Mouse (Mus musculus) left cerebral cortex, postnatal 10 days (tissue): ENCODE results near the gene Apbb2. TPM values are rescaled to one million over a fixed set of nuclear protein-coding genes. Genes with fewer than 3 reads are reported as not detected.

Experiments used
- DNase-seq, 2 experiments: peaks; one replicate each; pipeline ENCODE4 v3.0.0; 2021 to 2022; ENCODE audit warnings: low spot score in 2 of 2, mixed read lengths in 1 of 2; ENCODE audit errors: extremely low spot score in 1 of 2
- intact Hi-C: fragments of 180-260 bp; cut with DNase I; formaldehyde crosslinking; loops from one replicate; pipeline ENCODE4 v1.15.1; 2025
- total RNA-seq, 2 experiments: library from RNA; stranded (reverse); gene quantifications; 2 replicates each; pipeline ENCODE4 v1.2.3; 2021

Apbb2 gene
- total RNA-seq, 2 experiments from 2014 or later: 73.7 to 74.4 TPM

- intact Hi-C loops: no loop called here
- no peak for DNase-seq
Measured at GRCm38 (mm10) chr5:66344182-66344581, 274.4 kb downstream of the Apbb2 start.

- DNase-seq: no peak
- intact Hi-C loops: no loop called here
Measured at GRCm38 (mm10) chr5:66342285-66342684, 276.3 kb downstream of the Apbb2 start.

- no peak for DNase-seq
- intact Hi-C loops: no loop called here
Measured at GRCm38 (mm10) chr5:66341848-66342247, 276.7 kb downstream of the Apbb2 start.

DNA sequence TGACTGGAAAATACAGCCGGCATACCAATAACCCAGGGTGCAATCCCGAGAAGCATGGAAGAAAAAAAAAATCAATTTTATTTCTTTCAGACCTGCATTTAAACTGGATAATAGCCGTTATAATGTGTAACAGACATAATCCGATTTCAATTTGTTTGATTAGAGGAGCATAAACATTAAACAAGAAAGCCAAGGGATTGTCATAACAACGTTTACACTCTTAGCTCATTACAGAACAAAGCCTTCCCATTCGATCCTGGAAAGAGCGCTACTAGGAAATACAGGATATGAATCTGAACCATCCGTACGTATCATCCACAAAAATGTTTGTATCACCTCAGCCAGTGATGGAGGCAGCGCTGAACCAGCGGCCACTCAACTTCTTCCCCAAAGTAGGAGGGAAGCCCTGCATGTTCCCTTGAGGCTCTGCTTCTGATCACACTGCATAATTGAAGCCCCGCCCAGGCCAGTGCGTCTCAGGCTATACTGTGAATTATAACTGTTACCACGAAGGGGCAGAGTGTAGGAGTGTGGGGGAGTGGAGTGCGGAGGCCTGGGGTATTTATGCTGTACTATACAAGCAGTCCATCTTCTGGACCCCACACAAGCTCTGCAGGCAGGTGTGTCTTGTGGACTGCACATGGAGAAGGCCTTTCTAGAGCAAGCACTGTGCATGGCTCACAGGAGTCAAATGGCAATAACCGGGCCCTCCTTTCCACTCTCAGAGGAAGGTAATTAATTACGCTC, 278.1 kb downstream of the Apbb2 start:
- intact Hi-C loops: no loop called here

GRCm38 (mm10) chr5:66338583-66338982, 280.0 kb downstream of the Apbb2 start:
- intact Hi-C loops: no loop called here
- peak in 1 of 2 experiments; percentile 50 for DNase-seq

More for the DNA sequence above, 278.1 kb downstream of the Apbb2 start:
- no peak for DNase-seq

GRCm38 (mm10) chr5:66337969-66338345, 280.6 kb downstream of the Apbb2 start:
- no peak for DNase-seq
- intact Hi-C loops: no loop called here

DNA sequence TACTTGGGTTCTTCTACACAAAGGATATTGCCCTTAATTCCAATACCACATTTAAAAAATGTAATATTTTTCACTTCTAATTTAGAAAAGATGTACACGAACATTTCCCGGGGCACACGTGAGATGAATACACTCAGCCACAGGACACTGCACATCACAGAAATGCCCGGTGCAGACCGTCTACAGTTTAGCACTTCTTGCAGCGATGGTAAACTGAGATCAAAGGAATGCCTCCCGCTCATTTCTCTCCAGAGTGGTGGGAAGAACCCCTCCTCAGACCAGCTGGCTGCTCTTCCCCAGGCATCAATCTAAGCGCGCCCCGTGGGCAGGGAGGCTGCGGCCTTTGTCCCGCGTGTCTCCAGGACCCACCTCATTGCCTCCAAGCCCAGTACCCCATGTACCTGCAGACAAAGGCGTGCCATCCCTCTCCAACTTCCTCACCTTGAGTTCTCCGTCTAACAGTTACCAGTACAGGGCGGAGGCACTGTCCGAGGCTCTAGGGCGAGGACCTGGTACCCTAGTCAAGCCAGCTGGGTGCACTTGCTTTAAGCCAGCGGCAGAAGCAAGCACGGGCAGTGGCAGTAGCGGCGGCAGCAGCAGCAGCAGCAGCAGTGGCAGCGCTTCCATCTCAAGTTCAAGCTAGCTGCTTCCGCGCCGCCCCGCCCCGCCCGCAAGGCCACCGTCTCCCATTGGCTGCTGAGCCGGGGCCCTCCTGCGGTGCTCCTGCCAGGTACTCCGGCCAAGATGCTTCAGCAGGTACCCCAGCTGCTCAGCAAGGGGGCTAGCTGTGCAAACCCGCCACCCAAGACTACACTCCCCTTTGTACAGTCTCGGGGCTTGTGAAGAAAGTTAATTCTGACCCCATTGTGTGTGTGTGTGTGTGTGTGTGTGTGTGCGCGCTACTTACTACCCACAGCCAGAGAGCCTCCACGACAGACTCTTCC, 281.3 kb downstream of the Apbb2 start:
- intact Hi-C loops: no loop called here
- DNase-seq: peak in 1 of 2 experiments; percentile 59

- no peak for DNase-seq
- intact Hi-C loops: no loop called here
Measured at GRCm38 (mm10) chr5:66330806-66331205, 287.8 kb downstream of the Apbb2 start.

GRCm38 (mm10) chr5:66328766-66329165, 289.8 kb downstream of the Apbb2 start:
- no peak for DNase-seq
- intact Hi-C loops: no loop called here

- intact Hi-C loops: no loop called here
Measured at GRCm38 (mm10) chr5:66327949-66328726, 290.4 kb downstream of the Apbb2 start.

GRCm38 (mm10) chr5:66326395-66326794, 292.2 kb downstream of the Apbb2 start:
- intact Hi-C loops: no loop called here
- DNase-seq: no peak

More at GRCm38 (mm10) chr5:66327949-66328726, 290.4 kb downstream of the Apbb2 start:
- DNase-seq: peak in 1 of 2 experiments; percentile 27

DNA sequence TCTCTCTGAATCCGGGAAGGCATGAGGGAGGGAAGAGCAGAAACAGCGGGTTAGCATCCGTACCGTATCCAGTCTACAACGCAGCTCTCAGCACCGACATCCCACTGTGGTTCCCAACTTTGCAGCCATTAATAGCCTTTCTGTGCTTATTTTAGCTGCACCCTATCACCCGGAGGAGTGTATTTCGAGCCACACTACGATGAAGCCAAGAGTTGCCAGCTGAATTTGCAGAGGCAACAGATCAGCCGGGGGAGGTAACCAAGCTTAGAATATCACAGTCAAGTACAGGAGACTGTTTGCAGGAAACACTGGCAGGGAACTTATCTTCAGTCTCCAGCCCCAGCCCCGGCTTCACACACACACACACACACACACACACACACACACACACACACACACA, 295.0 kb downstream of the Apbb2 start:
- intact Hi-C loops: loop anchor here (5.0 kb wide), 1 partner anchor 61 kb away; no protein-coding TSS in a partner anchor
- peak in 1 of 2 experiments; percentile 71 for DNase-seq

DNA sequence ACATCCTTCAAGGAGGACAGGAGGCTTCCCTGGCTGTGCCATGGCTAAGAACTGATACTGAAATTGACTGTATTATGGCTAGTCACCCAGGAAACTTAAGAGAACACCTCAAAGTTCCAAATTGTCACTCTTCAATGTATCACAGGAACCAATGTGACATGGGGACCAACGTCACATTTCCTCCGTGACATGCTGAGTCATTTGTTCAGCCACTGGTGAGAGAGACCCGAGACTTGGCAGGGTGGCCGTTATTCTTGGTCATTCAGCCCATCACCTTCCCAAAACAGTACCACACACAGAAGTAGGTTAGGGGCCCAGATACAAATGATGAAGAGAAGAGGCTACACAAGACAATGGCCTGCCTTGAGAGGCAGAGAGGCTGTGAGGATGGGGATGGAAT, 295.5 kb downstream of the Apbb2 start:
- DNase-seq: peak in 1 of 2 experiments; percentile 8
- intact Hi-C loops: loop anchor here (5.0 kb wide), 1 partner anchor 61 kb away; no protein-coding TSS in a partner anchor

GRCm38 (mm10) chr5:66319827-66320404, 298.7 kb downstream of the Apbb2 start:
- intact Hi-C loops: loop anchor here (5.0 kb wide), 1 partner anchor 58 kb away; no protein-coding TSS in a partner anchor
- DNase-seq: no peak

GRCm38 (mm10) chr5:66319341-66319740, 299.2 kb downstream of the Apbb2 start:
- DNase-seq: peak in 1 of 2 experiments; percentile 71
- intact Hi-C loops: no loop called here

DNA sequence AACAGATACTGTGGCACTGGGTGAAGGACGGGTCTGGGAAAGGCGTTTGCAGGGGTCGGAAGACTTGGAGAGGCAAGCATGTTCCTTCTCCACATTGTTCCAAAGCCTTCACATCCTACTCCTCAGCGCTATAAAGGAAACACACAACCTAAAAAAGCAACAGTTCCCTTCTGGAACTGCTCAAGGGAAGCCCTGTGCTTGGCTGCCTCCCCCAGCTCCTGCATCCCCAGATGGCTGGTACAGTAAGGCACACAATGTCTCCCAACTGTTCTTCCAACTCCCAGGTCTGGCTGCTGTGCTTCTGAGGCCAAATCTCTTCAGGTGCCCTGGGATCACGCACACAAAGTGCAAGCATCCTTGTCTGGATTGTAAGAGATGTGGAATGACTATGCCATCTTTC, 302.8 kb downstream of the Apbb2 start:
- DNase-seq: peak in 1 of 2 experiments; percentile 26
- intact Hi-C loops: no loop called here

DNA sequence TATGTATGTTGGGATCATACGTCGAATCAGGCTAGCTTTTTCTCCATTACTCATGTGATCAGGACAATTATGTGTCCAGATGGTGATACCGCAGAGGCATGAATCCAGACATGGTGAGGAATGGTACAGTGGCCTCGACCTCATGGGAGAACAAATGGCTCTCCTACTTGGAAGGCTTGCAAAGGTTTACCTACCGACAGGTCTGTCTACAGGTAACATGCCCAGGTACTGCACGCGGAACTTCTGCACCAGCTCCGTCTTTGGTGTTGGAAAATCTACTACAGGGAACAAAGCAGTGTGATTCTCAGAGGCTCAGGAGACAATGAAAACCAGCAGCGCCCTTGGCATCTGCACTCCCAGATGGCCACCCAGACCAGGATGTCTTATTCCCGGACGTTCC, 307.8 kb downstream of the Apbb2 start:
- DNase-seq: no peak
- intact Hi-C loops: no loop called here

DNA sequence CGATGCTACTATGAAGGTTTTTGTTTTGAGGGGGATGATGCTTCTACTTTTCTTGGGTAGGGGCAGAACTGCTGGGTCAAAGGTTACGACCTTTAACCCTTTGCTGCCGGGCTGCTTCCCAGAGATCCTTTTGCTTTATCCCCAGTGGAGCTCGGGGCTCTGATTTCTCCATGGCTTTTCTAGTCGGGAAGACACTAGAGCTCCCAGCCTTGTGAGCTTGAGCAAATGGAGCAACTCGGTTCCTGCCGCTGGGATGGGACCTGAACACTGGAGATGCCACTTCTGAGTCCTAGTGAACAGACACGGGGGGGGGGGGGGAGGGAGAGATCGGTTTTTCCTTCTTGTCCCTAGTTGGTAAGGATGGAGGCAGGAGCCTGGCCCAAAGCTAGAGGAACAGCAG, 308.3 kb downstream of the Apbb2 start:
- no peak for DNase-seq
- intact Hi-C loops: no loop called here
